Mouse (Mus musculus) fat pad, adult 2 months (tissue): ENCODE data around the gene Plce1.
"Not testable (repeated sequence)": the region's sequence is repeated elsewhere in the genome, so short reads cannot be mapped to it uniquely, and the experiment has no call there.

Experiments
- DNase-seq: peaks from one replicate; pipeline ENCODE4 v3.0.0-alpha.2; 2011; ENCODE audit warnings: low read depth, low spot score; ENCODE audit errors: extremely low read depth

The Plce1 gene

DNA sequence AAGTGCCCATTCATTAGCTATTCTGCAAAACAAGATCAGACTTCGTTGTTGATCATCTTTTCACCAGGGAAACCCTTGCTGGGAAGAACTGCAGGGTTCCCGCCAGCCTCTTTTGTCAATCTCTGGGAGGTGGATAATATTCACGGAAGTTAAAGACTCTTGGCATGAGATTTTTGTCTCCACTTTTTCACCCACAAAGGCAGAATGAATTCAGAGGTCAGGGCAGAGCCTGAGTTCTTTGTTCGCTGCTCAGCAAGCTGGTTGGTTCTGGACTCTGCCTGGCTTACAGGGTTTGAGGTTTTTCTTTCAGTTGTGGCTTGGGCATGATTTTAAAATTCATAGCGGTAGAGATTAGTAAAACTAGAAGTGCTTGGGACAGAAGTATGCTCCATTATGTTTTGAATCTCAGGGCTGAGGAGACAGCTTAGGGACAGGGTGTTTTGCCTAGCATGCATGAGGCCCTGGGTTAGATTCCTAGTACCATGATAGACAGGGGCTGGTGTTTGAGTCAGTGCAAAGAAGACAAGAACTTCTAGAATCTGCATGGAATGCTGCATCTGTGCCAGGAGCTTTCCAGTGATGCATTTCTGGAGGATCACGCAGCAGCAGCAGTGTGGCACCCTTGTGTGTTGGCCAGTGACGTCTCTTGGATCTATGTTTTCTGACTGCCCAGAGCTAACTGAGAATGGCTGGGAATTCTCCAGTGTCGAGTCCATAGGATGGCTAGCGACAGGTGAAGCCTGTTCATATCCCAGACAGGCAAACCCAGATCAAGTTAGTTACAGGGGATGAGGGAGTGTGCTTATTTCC lies 7.4 kb downstream of the Plce1 start:
- DNase-seq: no peak

DNA sequence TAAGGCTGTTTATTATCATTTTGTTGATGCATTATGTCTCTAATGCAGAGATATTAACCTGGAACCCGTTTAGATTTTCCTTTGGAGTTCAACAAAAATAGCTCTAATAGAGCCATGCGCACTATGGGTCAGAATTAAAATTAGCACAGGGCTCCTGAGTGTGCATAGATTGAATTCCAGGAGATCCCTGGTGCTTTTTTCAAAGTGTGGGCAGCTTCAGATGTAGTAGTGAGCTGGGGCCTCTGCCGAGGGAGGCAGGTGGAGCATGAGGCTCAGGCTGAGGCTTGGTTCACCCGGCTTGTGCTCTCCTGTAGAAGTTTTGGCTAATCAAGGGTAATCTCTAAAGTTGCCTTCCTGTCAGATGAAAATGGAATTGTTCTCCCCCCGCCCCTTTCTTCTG lies 17.3 kb downstream of the Plce1 start:
- DNase-seq: no peak

GRCm38 (mm10) chr19:38504597-38504996 lies 23.7 kb downstream of the Plce1 start:
- no peak for DNase-seq

DNA sequence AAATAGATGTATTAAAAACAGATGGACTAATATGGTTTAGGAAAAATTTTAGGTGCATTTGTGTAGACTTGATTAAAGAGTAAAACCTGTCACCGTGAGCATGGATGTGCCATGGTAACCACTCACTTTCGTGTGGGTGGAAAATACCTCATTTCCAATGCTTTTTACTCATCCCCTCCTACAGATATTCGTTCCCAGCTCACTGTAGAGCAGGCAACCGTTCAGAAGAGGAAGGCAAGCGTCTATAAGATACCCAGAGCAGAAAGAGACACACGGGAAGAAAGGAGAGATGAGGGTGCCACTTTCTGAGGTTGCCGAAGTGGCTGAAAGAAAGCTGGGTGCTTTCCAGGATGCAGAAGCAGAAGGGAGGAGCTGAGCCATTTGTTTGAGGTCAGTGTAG lies 25.2 kb downstream of the Plce1 start:
- no peak for DNase-seq

DNA sequence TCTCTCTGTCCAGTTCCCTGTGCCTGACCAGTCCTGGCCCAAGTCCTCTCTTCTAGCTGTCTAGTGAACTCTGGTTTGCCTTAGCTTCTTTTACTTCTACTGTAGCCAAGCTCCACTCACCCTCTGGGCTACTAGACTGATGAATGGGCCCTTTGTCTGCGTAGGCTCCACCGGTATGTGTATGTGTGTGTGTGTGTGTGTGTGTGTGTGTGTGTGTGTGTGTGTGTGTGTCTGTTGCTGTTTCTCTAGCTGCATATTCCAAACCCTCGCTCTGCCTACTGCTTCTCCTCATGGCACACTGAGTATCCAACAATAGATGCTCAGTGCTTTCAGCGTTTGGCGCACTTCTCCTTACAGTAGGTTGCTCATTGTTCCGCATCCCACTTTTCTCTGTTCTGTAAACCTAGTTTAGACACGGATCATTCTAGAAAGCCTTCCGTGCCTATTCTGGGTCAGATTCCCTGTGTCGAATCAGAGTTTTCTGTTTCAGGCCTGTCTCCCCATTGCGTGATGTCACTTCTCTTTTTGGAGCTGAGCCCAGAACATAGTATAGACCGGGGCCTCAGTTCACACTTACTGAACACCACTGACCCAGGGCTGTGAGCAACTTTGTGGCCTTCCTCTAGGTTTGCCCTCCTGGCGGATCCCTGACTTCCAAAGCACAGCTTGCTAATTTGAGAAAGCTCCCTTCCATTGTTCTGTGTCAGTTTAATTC lies 26.5 kb downstream of the Plce1 start:
- no peak for DNase-seq

- no peak for DNase-seq
These were observed 27.2 kb downstream of the Plce1 start for GRCm38 (mm10) chr19:38507966-38508625.

GRCm38 (mm10) chr19:38514417-38515184 lies 33.7 kb downstream of the Plce1 start:
- no peak for DNase-seq

DNA sequence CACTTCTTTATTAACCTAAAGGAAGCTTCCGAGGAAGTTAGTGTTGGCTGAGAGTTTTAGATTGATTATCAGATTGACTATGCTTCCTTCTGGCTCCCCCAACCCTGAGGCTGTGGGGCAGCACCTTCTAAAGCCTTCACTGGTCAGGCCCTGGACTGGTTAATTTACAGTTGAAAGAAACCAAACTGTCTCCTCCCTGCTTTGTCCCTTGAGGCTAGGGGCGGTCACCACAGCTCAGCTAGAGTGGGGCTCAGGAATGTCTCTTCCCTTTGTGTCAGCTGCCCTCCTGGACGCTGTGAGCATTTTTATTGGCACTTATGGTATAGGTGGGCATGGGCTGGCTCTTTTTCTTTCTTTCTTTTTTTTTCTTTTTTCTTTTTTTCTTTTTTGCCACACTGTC lies 45.9 kb downstream of the Plce1 start:
- no peak for DNase-seq

DNA sequence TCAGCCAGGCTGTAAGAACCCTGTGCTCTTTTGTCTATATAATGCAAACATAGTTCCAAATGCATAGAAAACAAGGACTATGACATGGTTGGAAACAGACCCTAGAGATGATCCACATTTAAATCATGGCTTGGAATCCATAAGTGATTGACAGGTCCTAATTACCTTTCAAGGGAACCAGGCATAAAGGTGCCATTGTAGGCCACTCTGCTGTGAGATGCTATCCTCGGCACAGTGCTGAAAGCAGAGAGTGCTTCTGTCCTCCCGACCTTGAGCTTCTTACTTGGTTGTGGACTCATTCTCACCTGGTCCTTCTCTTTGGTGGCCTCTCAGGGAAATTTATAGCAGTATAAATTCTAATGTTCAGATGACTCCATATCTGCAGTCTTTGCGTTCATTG lies 46.6 kb downstream of the Plce1 start:
- DNase-seq: no peak

DNA sequence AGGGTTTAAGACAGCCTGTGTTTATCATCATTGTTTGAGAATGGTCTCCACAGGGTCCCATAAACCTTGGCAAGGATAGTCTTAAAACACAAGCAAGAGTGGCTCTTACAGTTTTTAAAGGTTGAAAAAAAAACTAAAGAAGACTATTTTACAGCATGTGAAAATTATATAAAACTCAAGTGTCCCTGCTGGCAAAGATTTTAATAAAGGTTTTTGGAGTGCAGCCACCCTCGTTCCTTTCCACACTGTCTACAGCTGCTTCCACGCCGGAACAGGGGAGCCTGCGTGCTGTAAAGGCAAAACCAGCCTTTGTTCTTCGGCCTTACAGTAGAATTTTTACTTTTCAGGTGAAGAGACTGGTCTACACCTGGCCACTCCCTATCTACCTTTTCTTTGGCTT lies 52.3 kb downstream of the Plce1 start:
- no peak for DNase-seq

- no peak for DNase-seq
These were observed 58.4 kb downstream of the Plce1 start for GRCm38 (mm10) chr19:38539338-38539737.

DNA sequence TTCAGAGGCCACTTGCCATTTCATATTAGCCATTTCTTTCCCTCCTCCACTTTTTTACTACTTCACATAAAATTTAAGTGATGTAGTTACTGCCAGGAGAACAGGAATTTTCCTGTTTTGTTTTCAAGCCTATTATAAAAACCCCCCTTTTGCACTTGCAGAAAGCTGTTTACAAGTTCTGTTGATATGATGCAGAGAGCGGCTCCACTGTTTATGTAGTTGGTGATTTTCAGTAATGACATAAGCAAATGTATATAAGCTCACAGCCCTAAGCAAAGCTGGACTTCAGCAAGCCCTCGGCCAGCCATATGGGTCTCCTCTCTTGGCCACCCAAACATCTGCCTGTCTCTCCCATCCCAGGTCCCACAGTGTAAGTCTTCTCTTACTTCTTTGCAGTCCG lies 59.6 kb downstream of the Plce1 start:
- no peak for DNase-seq

- no peak for DNase-seq
These were observed 68.7 kb downstream of the Plce1 start for GRCm38 (mm10) chr19:38549487-38550058.

DNA sequence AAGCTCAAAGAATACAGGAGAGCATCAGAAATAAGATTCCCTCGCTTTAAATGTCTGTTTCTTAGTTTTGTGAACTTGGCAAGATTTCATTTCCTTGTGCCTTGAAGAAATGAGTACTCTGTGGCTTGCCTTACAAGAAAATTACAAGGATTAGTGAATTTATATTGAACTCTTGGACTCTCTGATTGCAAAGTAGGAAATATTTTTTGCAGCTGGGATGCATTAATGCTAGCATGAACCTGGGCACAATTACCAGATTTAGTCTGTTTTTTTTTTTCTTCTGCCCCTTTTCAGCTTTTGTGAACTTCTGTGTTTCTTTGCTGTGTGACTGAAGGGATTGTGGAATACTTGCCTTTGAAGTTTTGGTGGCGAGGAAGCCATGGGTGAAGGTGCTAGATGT lies 72.6 kb downstream of the Plce1 start:
- DNase-seq: no peak

- no peak for DNase-seq
These were observed 74.5 kb downstream of the Plce1 start for GRCm38 (mm10) chr19:38555399-38555798.

DNA sequence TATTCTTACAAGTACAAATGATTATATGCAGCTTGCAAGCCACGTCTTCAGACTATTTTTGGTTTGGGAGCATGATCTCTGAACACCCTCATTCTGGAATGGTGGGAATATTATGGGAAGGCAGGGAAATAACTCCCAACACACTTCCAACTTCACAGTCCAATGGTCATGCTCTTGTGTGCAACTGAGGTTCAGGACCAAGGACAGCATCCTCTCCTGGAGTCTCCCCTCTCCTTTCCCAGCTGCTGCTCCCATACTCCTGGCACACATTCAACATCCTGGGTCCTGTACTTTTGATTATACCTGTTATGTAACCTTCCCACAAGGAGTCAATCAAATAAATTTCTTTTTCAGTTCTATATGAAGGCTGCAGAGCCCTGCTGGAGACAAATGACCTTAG lies 77.9 kb downstream of the Plce1 start:
- DNase-seq: no peak

- DNase-seq: not testable (repeated sequence)
These were observed 81.0 kb downstream of the Plce1 start for GRCm38 (mm10) chr19:38561887-38562286.

DNA sequence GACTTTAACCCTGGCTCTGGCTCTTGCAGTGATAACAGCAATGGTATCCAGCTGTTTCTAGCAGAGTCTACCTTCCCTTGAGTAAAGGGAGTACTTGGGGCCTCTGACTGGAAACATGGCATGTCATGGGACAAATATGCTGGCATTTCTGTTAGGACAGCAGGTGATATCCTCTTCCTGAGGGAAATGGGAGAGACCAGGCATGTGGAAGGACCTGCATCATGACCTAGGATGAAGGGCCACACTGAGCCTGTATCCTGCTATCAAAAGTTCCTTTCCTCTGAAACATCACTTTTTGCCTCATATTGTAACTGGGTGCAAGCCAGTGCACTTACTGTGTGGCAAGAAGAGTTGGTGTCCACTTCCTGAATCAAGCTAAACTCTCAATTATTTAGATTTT lies 85.2 kb downstream of the Plce1 start:
- no peak for DNase-seq

DNA sequence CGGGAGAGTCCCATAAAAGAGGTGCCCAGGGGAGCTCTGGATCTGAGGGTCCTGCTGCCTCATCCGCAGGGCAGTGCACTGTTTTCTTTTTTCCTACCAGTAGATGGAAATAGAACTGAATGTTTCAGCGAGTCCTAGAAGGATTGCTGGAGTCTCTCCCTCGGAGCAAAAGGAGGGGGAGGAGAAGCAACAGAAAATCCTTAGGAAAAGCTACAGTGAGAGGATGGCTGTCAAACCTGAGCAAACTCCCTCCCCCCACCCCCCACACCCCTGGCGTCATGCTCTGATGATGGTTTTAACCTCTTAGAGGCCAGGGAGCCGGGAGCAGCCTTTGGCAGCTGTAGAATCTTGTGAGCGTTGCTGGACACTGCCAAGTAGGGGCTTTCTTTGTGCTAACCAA lies 85.8 kb downstream of the Plce1 start:
- no peak for DNase-seq

DNA sequence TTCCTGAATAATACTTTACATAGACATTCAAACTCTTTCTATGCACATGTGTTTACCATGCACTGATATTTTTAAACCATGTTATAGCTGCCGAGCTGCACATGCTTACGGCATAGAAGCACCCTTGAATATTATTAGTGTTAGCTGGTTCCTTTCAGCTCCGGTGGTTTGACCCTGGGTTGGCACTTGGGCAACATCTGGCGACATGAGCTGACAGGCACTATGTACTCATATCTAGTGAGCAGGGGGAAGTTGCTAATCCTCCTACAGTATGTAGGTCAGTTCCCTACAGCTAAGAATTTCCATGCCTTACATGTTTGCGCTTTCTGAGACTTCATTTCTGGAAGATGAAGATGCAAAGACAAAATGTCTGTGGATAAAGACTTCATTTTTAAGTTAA lies 86.4 kb downstream of the Plce1 start:
- DNase-seq: no peak

- DNase-seq: no peak
These were observed 97.7 kb downstream of the Plce1 start for GRCm38 (mm10) chr19:38578554-38579146.
